Mouse (Mus musculus): ENCODE results near the gene Sirt2. TPM values are rescaled to one million over a fixed set of nuclear protein-coding genes. Genes with fewer than 3 reads are reported as not detected.

Gene Sirt2
- polyA plus RNA-seq, 1 experiment = 64.1 TPM

GRCm38 (mm10) chr7:28836936-28837335 is 70.4 kb downstream of the Sirt2 start:
- H3K27ac ChIP-seq (ENCODE audit: insufficient read depth, low read length) = no peak overlapping the region
- H3K4me3 ChIP-seq (ENCODE audit: insufficient read depth, low read length) = no peak overlapping the region
- H3K4me1 ChIP-seq (ENCODE audit: control insufficient read depth, insufficient read depth, low read length) = no peaks in the 10 kb centered on the region
- TF ChIP-seq CTCF (IDR thresholded peaks at IDR 0.05; ENCODE audit: borderline replicate concordance, insufficient read depth, low read length) (no peak), POLR2A (IDR thresholded peaks at IDR 0.05; ENCODE audit: low read depth, low read length) (no peak)

Other genes starting within 250 kb of the Sirt2 start
- not detected in 2 replicates for gene Ifnl3, start 243.9 kb upstream of the Sirt2 start, polyA plus RNA-seq (2011; ENCODE audit: insufficient read length, low read depth, missing spikeins)
- not detected in 2 replicates for gene Sycn, start 225.8 kb upstream of the Sirt2 start, polyA plus RNA-seq (2011; ENCODE audit: insufficient read length, low read depth, missing spikeins)
- gene Nccrp1, start 219.5 kb upstream of the Sirt2 start, polyA plus RNA-seq (2011; ENCODE audit: insufficient read length, low read depth, missing spikeins) = not detected in 2 replicates
- 65.7 and 69.3 TPM in 2 replicates for gene Samd4b, start 168.6 kb upstream of the Sirt2 start, polyA plus RNA-seq (2011; ENCODE audit: insufficient read length, low read depth, missing spikeins)
- 8.0 and 10.5 TPM in 2 replicates for gene Pak4, start 168.6 kb upstream of the Sirt2 start, polyA plus RNA-seq (2011; ENCODE audit: insufficient read length, low read depth, missing spikeins)
- gene Acp7, start 135.4 kb upstream of the Sirt2 start, polyA plus RNA-seq (2011; ENCODE audit: insufficient read length, low read depth, missing spikeins) = 1.8 TPM in 1 of 2 replicates, not detected in the other
- gene Fbxo27, start 73.9 kb upstream of the Sirt2 start, polyA plus RNA-seq (2011; ENCODE audit: insufficient read length, low read depth, missing spikeins) = 3.8 and 5.1 TPM in 2 replicates
- gene Fbxo17, start 49.9 kb upstream of the Sirt2 start, polyA plus RNA-seq (2011; ENCODE audit: insufficient read length, low read depth, missing spikeins) = 16.3 and 18.4 TPM in 2 replicates
- 30.9 and 50.8 TPM in 2 replicates for gene Mrps12, start 24.9 kb upstream of the Sirt2 start, polyA plus RNA-seq (2011; ENCODE audit: insufficient read length, low read depth, missing spikeins)
- 5.2 and 7.1 TPM in 2 replicates for gene Sars2, start 24.7 kb upstream of the Sirt2 start, polyA plus RNA-seq (2011; ENCODE audit: insufficient read length, low read depth, missing spikeins)
- not detected in 2 replicates for gene Ccer2, start 10.6 kb upstream of the Sirt2 start, polyA plus RNA-seq (2011; ENCODE audit: insufficient read length, low read depth, missing spikeins)
- 13.8 and 15.0 TPM in 2 replicates for gene Nfkbib, start 777 bp downstream of the Sirt2 start, polyA plus RNA-seq (2011; ENCODE audit: insufficient read length, low read depth, missing spikeins)
- 0.77 TPM in 1 of 2 replicates, not detected in the other for gene Rinl, start 22.2 kb downstream of the Sirt2 start, polyA plus RNA-seq (2011; ENCODE audit: insufficient read length, low read depth, missing spikeins)
- 442 and 496 TPM in 2 replicates for gene Hnrnpl, start 41.8 kb downstream of the Sirt2 start, polyA plus RNA-seq (2011; ENCODE audit: insufficient read length, low read depth, missing spikeins)
- 80.4 and 81.2 TPM in 2 replicates for gene Ech1, start 58.5 kb downstream of the Sirt2 start, polyA plus RNA-seq (2011; ENCODE audit: insufficient read length, low read depth, missing spikeins)
- gene Lgals4, start 67.1 kb downstream of the Sirt2 start, polyA plus RNA-seq (2011; ENCODE audit: insufficient read length, low read depth, missing spikeins) = 1.4 and 6.5 TPM in 2 replicates
- 1.5 and 4.3 TPM in 2 replicates for gene Lgals7, start 97.1 kb downstream of the Sirt2 start, polyA plus RNA-seq (2011; ENCODE audit: insufficient read length, low read depth, missing spikeins)
- gene Capn12, start 114.7 kb downstream of the Sirt2 start, polyA plus RNA-seq (2011; ENCODE audit: insufficient read length, low read depth, missing spikeins) = 0.23 TPM in 1 of 2 replicates, not detected in the other
- 446 and 575 TPM in 2 replicates for gene Actn4, start 195.6 kb downstream of the Sirt2 start, polyA plus RNA-seq (2011; ENCODE audit: insufficient read length, low read depth, missing spikeins)
- 328 and 347 TPM in 2 replicates for gene Eif3k, start 215.1 kb downstream of the Sirt2 start, polyA plus RNA-seq (2011; ENCODE audit: insufficient read length, low read depth, missing spikeins)
- gene Map4k1, start 215.3 kb downstream of the Sirt2 start, polyA plus RNA-seq (2011; ENCODE audit: insufficient read length, low read depth, missing spikeins) = 2.0 and 2.2 TPM in 2 replicates

All from embryonic fibroblast, embryonic 13.5 days (primary cell).